Mouse (Mus musculus) lung, adult 2 months (tissue): ENCODE measurements around the gene Crybb2. TPM values are rescaled to one million over a fixed set of nuclear protein-coding genes. Genes with fewer than 3 reads are reported as not detected.

Experiments
- DNase-seq: peaks from one replicate; pipeline ENCODE4 v3.0.0; 2022
- H3K4me1 ChIP-seq: fragments of 200-500 bp; 2 replicates; pipeline ENCODE4 v1.6.1; 2011; ENCODE audit warnings: low read length; ENCODE audit not compliant: control insufficient read depth, insufficient read depth
- H3K4me3 ChIP-seq: fragments of 200-500 bp; replicated peaks from 2 replicates; pipeline ENCODE3; 2011; ENCODE audit warnings: low read depth, mild to moderate bottlenecking, control low read depth, low read length; ENCODE audit errors: extremely low read depth
- CTCF ChIP-seq: fragments of 200-500 bp; IDR thresholded peaks from 2 replicates; pipeline ENCODE4 v1.5.1; 2011; ENCODE audit warnings: mild to moderate bottlenecking, low read length, control low read depth; ENCODE audit not compliant: insufficient read depth
- POLR2A ChIP-seq: fragments of 200-500 bp; IDR thresholded peaks from 2 replicates; pipeline ENCODE4 v1.6.1; 2011; ENCODE audit warnings: low read depth, mild to moderate bottlenecking, control low read depth, low read length, borderline replicate concordance; ENCODE audit errors: extremely low read depth
- WGBS: fragments of 180-500 bp; shearing (Covaris S2); methylation state at CpG from one replicate; pipeline ENCODE4 v1.1.7; 2018; 5-methylcytosine and 5-hydroxymethylcytosine counted together
- polyA plus RNA-seq: library from polyadenylated mRNA; depleted of rRNA; stranded (reverse); fragments of >200 nt; gene quantifications from 2 replicates; pipeline ENCODE4 v1.2.3, GENCODE M21; 2012

The Crybb2 gene
- polyA plus RNA-seq, 1 experiment = not detected

DNA sequence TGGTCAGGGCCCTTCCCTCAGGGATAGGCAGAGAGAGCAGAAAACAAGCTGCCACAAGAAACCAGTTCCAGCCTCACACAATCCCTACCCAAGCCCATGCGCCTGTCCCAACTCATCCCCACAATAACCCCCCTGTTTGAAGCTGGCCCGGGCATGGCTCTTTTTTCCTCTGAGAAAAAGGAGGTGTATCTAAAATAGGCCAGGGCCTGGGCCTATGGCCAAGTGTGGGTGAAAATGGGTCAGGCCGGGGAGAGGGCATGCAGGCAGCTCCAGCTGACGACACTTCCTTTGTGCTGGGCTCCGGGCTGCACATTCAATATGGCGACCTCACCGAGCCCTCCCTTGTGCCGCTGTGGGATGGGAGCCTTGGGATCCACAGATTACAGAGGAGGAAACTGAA, 26.4 kb downstream of the Crybb2 start:
- Histone ChIP-seq H3K4me1 (0 out of 2 replicates have a peak, but pooled peaks cover 2% of the 10 kb centered on the region), H3K4me3 (no peak overlapping the region)
- DNase-seq = no peak
- TF ChIP-seq CTCF = no peak
- TF ChIP-seq POLR2A = no peak
- 66% methylated on average over 8 of the region's 8 CpGs for WGBS

DNA sequence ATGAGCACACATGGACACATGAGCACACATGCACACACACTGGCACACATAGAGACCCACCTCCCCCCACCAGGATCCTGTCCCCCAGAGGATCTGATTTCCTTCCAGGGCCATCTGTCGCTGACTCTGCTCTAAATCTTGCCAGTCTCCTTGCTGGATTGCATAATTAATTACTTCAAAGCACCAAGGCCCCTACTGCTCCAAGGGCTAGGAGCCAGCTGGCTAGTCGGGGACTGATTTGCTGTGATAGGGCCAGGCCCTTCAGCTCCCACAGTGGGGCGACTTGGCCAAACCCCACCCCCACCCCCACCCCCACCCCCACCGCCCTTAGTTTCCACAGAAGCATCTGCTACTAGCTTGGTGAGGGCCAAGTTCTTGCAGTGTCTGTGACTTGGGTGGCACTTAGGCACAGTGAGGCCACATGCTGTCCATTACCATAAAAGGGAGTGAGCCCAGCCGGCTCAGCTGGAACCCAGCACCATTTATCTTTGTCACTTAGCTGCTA, 28.3 kb downstream of the Crybb2 start:
- TF ChIP-seq CTCF (no peak), POLR2A (no peak)
- WGBS = 12% methylated on average over 5 of the region's 5 CpGs
- DNase-seq = peak; percentile 31
- Histone ChIP-seq H3K4me1 (0 out of 2 replicates have a peak, but pooled peaks cover 2% of the 10 kb centered on the region), H3K4me3 (no peak overlapping the region)

DNA sequence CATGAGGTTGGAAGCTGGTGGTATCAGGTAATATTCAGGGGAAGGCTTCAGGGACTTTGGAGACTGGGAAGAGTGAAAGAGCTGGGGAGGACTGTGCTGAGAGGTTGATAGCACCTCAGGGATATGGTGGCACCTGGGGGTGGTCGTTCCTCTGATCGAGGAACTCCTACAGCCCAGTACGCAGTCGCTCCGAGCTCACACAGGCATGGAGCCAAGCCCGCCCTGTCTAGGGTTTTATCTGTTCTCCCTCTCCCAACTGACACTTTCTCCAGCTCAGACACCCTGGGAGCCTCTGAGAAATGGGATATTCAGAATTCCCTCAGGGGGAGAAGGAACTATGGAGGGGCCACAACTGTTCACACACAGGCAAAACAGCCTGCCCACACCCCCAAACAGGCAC, 29.1 kb downstream of the Crybb2 start:
- WGBS = 54% methylated on average over 6 of the region's 6 CpGs
- TF ChIP-seq CTCF = no peak
- TF ChIP-seq POLR2A = no peak
- DNase-seq = no peak
- H3K4me1 ChIP-seq = peaks cover 2% of the 10 kb centered on the region; the same call in 1 of the 2 replicates
- no peak overlapping the region for H3K4me3 ChIP-seq

DNA sequence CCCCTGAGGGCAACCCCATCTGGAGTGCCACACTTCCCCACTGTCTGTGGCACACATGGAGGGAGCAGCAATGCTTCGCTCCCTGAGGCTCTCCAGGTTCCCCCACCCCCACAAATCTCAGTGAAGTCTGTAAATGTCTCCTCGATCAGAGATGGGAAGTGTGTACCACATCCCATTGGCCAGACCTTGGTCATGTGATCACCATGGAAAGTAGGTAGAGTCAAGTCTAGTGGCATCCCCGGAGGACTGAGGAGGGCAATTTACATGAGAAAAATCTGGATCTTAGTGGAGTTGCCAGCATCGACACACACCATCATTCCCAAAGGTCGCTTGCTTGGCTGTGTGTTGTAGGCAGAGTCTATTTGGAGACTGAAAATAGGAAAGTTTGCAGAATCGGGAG, 31.3 kb downstream of the Crybb2 start:
- Histone ChIP-seq H3K4me1 (peaks cover 15% of the 10 kb centered on the region), H3K4me3 (no peak overlapping the region)
- TF ChIP-seq CTCF (no peak), POLR2A (no peak)
- no peak for DNase-seq
- 84% methylated on average over 6 of the region's 6 CpGs for WGBS

DNA sequence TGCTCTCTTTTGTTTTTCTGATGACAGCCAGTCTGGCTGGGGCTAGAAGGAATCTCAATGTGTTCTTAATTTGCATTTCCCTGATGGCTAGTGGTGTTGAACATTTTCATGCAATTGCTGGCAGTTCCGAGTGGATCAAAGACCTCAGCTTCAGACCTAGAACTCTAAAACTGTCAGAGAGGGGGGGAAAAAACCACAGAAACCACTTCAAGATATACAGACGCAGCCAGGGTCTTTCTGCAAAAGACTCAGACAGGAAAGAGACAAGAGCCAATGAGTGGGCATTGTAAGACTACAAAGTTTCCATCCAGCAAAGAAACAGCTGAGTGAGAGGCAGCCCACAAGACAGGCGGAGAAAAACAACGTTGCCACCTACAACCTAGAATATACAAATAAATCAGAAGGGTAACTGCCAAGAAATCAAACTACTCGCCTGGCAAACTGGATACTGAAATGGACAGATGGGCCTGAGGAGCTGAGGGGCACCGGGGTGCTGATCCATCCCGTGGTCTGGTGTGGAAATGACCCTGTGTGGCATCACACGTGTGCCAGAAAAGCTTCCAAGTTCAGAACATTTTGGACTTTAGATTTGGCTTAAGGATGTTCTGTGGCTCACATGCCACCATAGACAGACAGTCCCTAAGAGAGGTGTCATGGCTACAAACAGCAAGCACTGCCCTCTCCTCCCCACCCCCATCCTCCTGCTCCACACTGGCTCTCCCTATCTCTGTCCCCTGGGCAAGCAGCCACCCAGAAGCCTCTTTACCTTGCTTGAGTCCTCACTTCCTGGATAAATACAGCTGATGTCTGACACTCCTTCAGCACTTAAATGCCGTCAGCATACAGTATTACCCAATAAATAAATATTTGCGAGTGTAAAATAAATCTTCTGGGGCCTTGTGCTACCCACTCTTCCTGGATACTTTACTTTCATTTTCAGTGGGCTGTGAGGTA, 34.5 kb downstream of the Crybb2 start:
- TF ChIP-seq CTCF (no peak), POLR2A (no peak)
- 28% methylated on average over 10 of the region's 10 CpGs for WGBS
- peak; percentile 59 for DNase-seq

DNA sequence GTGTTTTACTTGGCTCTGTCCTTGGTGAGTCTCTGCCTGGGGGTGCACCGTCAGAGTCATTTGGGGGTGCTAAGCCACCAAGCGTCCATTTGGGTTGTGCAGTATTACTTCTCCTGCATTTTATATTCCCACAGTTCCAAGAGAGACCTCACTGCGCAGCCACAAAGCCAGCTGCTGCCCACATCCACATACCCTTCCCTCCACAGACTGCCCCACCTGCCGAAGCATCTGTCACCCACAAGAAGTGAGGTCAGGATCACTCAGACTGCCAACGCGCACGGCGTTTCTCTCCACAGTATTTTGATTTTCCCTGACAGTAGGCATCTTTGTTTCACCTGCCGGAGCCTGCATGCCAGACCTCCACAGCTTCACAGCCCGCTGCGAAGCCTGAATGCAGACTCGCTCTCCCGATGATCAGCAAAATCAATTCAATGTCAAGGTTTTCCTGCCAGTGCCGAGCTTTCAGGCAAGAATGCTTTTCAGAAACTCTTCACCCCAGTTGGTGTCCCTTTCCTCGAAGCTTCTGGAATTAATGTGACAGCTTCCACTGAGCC, 38.6 kb downstream of the Crybb2 start:
- TF ChIP-seq CTCF (no peak), POLR2A (no peak)
- no peak overlapping the region for H3K4me3 ChIP-seq
- no peak for DNase-seq
- peaks cover 13% of the 10 kb centered on the region for H3K4me1 ChIP-seq
- 79% methylated on average over 15 of the region's 15 CpGs for WGBS

More for the DNA sequence above, 34.5 kb downstream of the Crybb2 start:
- Histone ChIP-seq H3K4me1 (peaks cover 13% of the 10 kb centered on the region), H3K4me3 (no peak overlapping the region)

DNA sequence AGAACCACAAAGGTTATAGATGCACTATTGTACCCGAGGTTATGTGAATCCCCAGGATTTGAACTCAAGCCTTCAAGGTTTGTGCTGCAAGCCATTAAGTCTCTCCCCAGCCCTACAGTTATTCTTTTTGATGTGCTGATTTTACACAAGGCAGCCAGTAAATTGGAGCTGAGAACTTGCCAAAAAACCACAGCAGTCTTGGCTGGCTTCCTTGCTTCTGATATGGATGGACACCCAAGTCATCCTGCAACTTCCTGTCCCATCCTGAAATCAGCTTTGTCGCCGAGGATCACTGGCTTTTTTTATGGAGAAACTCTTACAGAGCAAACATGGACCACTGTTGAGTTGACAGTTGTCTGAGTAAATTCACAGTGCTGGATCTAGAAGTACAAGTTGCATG, 39.8 kb downstream of the Crybb2 start:
- no peak for TF ChIP-seq POLR2A
- TF ChIP-seq CTCF = no peak
- WGBS = 50% methylated on average over 3 of the region's 3 CpGs
- Histone ChIP-seq H3K4me1 (peaks cover 7% of the 10 kb centered on the region), H3K4me3 (no peak overlapping the region)
- no peak for DNase-seq

DNA sequence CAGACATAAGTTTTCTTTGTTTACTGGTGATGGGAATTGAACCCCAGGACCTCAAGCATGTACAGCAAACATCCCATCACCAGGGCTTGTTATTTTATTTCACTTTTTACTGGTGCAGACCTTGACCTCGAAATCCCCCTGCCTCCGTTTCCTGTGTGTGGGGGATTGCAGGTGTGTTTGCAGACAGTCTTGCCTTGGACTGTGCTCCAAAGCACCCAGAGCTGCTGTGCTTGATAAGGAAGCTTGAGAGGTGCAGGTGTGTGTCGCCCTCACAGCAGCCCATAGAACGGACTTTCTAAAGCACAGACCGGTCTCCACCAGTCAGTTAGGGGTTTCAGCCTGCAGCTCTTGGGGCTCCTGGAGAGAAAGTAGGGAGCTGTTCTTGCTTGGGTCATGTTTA, 43.2 kb downstream of the Crybb2 start:
- H3K4me3 ChIP-seq = no peak overlapping the region

DNA sequence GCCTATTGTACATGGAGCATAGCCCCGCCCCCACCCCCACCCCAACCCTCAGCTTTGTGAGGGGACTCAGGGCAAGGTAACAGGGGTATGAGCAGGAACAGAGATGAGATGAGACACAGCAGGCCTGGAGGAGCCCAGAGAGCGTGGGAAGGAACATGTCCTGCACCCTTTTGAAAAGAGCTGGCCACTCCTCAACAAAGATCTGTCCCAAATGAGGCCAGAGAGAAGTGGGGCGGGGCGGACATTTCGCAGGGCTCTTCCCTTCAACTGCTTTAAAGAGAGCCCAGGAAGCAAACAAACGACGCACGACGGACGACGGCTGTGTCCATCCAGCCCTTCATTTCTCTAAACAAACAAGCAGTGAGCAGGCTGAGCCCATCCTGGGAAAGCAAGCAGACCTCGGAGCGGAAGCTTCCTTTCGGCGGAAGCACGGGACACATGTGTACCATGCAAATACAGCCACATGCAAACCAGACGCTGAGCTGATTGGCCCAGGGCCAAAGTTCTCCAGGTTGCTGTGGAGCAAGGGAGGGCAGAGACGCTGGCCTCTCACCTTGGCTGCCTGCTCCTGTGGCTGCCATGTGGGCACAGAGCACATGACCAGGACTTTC, 45.7 kb downstream of the Crybb2 start:
- H3K4me3 ChIP-seq = no peak overlapping the region

More for the DNA sequence above, 43.2 kb downstream of the Crybb2 start:
- DNase-seq = no peak
- WGBS = 72% methylated on average over 5 of the region's 5 CpGs
- peaks cover 7% of the 10 kb centered on the region for H3K4me1 ChIP-seq
- TF ChIP-seq POLR2A (no peak), CTCF (no peak)

DNA sequence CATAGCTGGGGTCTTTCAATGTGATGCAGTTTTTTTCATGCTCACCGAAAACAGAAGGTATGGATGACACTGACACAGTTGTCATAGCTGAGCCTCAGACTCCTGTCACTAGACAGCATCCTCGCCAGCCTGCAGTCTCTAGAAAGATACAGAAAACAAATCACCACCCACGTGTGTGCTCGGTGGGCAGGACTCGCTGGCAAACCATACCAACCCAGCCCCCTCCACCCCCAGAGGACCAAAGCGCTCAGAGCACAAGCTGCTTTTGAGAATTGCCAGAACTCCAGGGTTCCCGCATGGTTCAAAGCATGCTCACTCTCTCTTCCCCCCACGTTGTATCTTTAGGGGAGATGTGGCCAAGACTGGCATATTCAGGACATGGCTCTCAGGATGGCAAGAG, 51.7 kb downstream of the Crybb2 start:
- no peak for TF ChIP-seq CTCF
- TF ChIP-seq POLR2A = no peak
- no peak for DNase-seq
- 65% methylated on average over 8 of the region's 8 CpGs for WGBS
- H3K4me3 ChIP-seq = no peak overlapping the region
- H3K4me1 ChIP-seq = no peaks in the 10 kb centered on the region

More for the DNA sequence above, 45.7 kb downstream of the Crybb2 start:
- H3K4me1 ChIP-seq = peaks cover 7% of the 10 kb centered on the region
- peak; percentile 73 for DNase-seq
- TF ChIP-seq CTCF = no peak
- TF ChIP-seq POLR2A = peak; percentile 24; the same call in 1 of the 2 replicates
- 11% methylated on average over 18 of the region's 18 CpGs for WGBS
